Mouse (Mus musculus) E14TG2a.4 (cell line): ENCODE results near the gene H2-M10.6.

Experiments
- CTCF ChIP-seq: conservative IDR thresholded peaks from 2 replicates; pipeline ENCODE4 v1.5.1; 2014; ENCODE audit warnings: low read length
- NANOG ChIP-seq: IDR thresholded peaks from 2 replicates; pipeline ENCODE4 v1.6.1; 2014; ENCODE audit warnings: borderline replicate concordance, low read length, mixed read lengths

- TF ChIP-seq CTCF (no peak), NANOG (no peak)
Measured at GRCm38 (mm10) chr17:36861680-36862079, 49.7 kb downstream of the H2-M10.6 start.
